Mouse (Mus musculus) limb, embryonic 11.5 days (tissue): Measurements from ENCODE around the gene Srebf2. TPM values are rescaled to one million over a fixed set of nuclear protein-coding genes. Genes with fewer than 3 reads are reported as not detected.

Experiments
- ATAC-seq: fragments of 200-750 bp; cut with Nextera tagmentation; 2 replicates; pipeline ENCODE4 v1.8.0; 2017; ENCODE audit warnings: low read depth; ENCODE audit not compliant: insufficient number of reproducible peaks, low FRiP score, low TSS enrichment
- DNase-seq: peaks from one replicate; pipeline ENCODE4 v3.0.0-alpha.2; 2015; ENCODE audit warnings: low spot score
- H3K27ac ChIP-seq: fragments of 300-500 bp; sonication (generic); replicated peaks from 2 replicates; pipeline ENCODE4 v1.5.1; 2014; ENCODE audit warnings: low read depth, mild to moderate bottlenecking, low read length
- H3K27me3 ChIP-seq: fragments of 300-500 bp; sonication (generic); 2 replicates; pipeline ENCODE4 v1.6.1; 2014; ENCODE audit warnings: mild to moderate bottlenecking, low read length, mixed read lengths; ENCODE audit not compliant: control insufficient read depth, insufficient read depth
- H3K36me3 ChIP-seq: fragments of 300-500 bp; sonication (generic); 2 replicates; pipeline ENCODE4 v1.6.1; 2014; ENCODE audit warnings: mild to moderate bottlenecking, low read length, moderate library complexity, mixed read lengths; ENCODE audit not compliant: control insufficient read depth, insufficient read depth
- H3K4me1 ChIP-seq: fragments of 300-500 bp; sonication (generic); 2 replicates; pipeline ENCODE4 v1.6.1; 2014; ENCODE audit warnings: low read length, mixed read lengths; ENCODE audit not compliant: control insufficient read depth, insufficient read depth
- H3K4me2 ChIP-seq: fragments of 300-500 bp; sonication (generic); 2 replicates; pipeline ENCODE4 v1.6.1; 2014; ENCODE audit warnings: low read depth, mild to moderate bottlenecking, moderate library complexity; ENCODE audit not compliant: severe bottlenecking
- H3K4me3 ChIP-seq: fragments of 300-500 bp; sonication (generic); 2 replicates; pipeline ENCODE4 v1.5.1; 2014; ENCODE audit warnings: low read depth, low read length
- H3K9ac ChIP-seq: fragments of 300-500 bp; sonication (generic); 2 replicates; pipeline ENCODE4 v1.6.1; 2014; ENCODE audit warnings: mild to moderate bottlenecking, low read length
- H3K9me3 ChIP-seq: fragments of 300-500 bp; sonication (generic); 2 replicates; pipeline ENCODE4 v1.6.1; 2016; ENCODE audit warnings: low read length; ENCODE audit not compliant: control insufficient read depth
- WGBS: fragments of 180-500 bp; shearing (Covaris S2); extraction: QIAGEN DNeasy Blood & Tissue Kit; methylation state at CpG from one replicate; pipeline ENCODE4 v1.1.7; 2014; 5-methylcytosine and 5-hydroxymethylcytosine counted together
- polyA plus RNA-seq: library from polyadenylated mRNA; unstranded; fragments of >200 nt; fragmentation: Nextera tagmentation; extraction: Ambion mirVana; gene quantifications from 2 replicates; pipeline ENCODE4 v1.2.1, GENCODE M21; 2014

Srebf2 gene
- polyA plus RNA-seq, 1 experiment from 2014 or later: 129 TPM

GRCm38 (mm10) chr15:82183596-82183995, 36.6 kb downstream of the Srebf2 start:
- Histone ChIP-seq H3K4me1 (no peaks in the 10 kb centered on the region), H3K9ac (no peak overlapping the region), H3K27me3 (no peaks in the 10 kb centered on the region), H3K36me3 (peaks cover 78% of the 10 kb centered on the region), H3K9me3 (peaks cover 4% of the 10 kb centered on the region; the same call in 1 of the 2 replicates), H3K4me2 (no peak overlapping the region), H3K4me3 (no peak overlapping the region), H3K27ac (no peak overlapping the region; the same call in 1 of the 2 replicates)
- ATAC-seq (no peak), DNase-seq (no peak)
- WGBS: 86% methylated on average over 10 of the region's 10 CpGs

DNA sequence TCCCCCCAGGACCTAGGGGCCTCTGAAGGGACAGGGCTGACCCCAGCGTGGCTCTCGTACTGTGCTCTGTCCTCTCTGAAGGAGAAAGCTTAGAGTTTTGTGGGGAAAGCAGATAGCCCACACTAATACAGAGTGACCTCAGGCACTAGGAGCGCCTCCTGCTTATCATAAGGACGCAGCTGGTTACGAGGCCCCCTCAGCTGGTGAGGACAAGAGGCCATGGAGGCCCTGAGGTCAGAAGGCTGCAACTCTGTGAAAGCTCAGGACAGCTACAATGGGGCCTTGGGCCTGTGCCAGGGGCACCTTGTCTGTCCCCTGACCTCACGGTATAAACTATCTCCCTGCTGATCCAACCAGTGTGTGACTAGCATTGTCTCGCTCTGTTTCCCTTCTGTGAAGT, 37.2 kb downstream of the Srebf2 start:
- H3K4me1 ChIP-seq: no peaks in the 10 kb centered on the region
- no peak overlapping the region for H3K4me3 ChIP-seq
- peaks cover 72% of the 10 kb centered on the region for H3K36me3 ChIP-seq
- no peak overlapping the region for H3K4me2 ChIP-seq
- no peak overlapping the region for H3K9ac ChIP-seq
- H3K9me3 ChIP-seq: peaks cover 4% of the 10 kb centered on the region; the same call in 1 of the 2 replicates
- no peaks in the 10 kb centered on the region for H3K27me3 ChIP-seq
- DNase-seq (no peak), ATAC-seq (no peak)
- WGBS: 89% methylated on average over 7 of the region's 7 CpGs
- no peak overlapping the region; the same call in 1 of the 2 replicates for H3K27ac ChIP-seq

GRCm38 (mm10) chr15:82184656-82185055, 37.7 kb downstream of the Srebf2 start:
- H3K4me3 ChIP-seq: no peak overlapping the region
- H3K9ac ChIP-seq: no peak overlapping the region
- no peaks in the 10 kb centered on the region for H3K27me3 ChIP-seq
- H3K36me3 ChIP-seq: peaks cover 71% of the 10 kb centered on the region
- WGBS: 90% methylated on average over 10 of the region's 10 CpGs
- H3K4me2 ChIP-seq: no peak overlapping the region
- H3K4me1 ChIP-seq: no peaks in the 10 kb centered on the region
- peaks cover 4% of the 10 kb centered on the region; the same call in 1 of the 2 replicates for H3K9me3 ChIP-seq
- H3K27ac ChIP-seq: no peak overlapping the region
- no peak for DNase-seq
- no peak for ATAC-seq

DNA sequence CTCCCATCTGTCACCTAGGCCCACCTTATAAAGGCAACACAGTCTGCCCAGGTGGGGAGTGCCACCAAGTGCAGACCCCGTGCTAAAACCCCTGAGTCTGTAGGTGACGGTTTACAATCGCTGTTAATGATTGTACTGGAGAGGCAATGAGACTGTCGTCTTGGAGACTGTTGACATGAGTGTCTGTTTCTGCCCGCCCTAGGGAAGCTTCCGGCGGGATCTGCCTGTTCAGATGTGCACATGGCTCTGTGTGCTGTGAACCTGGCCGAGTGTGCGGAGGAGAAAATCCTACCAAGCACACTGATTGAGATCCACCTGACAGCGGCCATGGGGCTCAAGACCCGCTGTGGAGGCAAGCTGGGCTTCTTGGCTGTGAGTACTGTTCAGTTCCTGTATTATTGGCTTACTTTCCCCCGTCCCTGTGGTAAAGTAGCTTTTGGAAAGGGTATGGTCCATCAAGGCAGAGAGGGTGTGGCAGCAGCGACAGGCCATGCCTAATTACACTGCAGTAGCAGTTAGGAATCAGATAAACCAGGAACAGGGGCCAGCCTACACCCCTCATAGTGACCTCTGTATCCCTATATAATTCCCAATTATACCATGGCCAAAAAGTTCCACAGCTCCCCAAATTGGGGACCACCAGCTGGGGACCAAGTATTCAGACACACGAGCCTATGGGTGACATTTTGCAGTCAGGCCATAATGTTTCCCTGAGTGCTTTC, 38.2 kb downstream of the Srebf2 start:
- no peak for DNase-seq
- Histone ChIP-seq H3K9ac (no peak overlapping the region), H3K27me3 (no peaks in the 10 kb centered on the region), H3K4me3 (no peak overlapping the region), H3K27ac (no peak overlapping the region), H3K36me3 (peaks cover 65% of the 10 kb centered on the region), H3K9me3 (peaks cover 4% of the 10 kb centered on the region; the same call in 1 of the 2 replicates), H3K4me2 (no peak overlapping the region), H3K4me1 (no peaks in the 10 kb centered on the region)
- 85% methylated on average over 14 of the region's 14 CpGs for WGBS
- ATAC-seq: no peak

DNA sequence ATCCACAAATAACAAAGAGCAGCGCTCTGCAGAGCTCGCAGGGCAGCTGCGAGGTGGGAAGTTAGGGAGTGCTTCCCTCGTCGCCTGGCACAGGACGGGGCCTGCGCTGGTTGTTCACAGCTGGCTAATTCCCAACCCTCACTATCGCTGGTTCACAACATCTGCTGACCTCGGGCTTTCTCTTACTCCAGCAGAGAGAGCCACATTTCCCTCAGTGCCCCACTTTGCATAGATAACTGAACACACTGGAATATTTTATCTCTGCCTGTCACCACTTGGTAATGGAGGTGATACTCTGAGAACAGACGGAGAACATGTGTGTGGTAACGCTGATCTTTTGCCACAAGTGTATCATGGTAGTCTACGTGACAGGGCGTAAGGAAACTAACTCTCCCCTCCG, 39.1 kb downstream of the Srebf2 start:
- Histone ChIP-seq H3K9ac (no peak overlapping the region), H3K9me3 (peaks cover 4% of the 10 kb centered on the region; the same call in 1 of the 2 replicates), H3K4me2 (no peak overlapping the region), H3K36me3 (peaks cover 61% of the 10 kb centered on the region), H3K4me1 (no peaks in the 10 kb centered on the region), H3K27me3 (no peaks in the 10 kb centered on the region), H3K27ac (no peak overlapping the region), H3K4me3 (no peak overlapping the region)
- ATAC-seq (no peak), DNase-seq (no peak)
- WGBS: 86% methylated on average over 14 of the region's 14 CpGs

DNA sequence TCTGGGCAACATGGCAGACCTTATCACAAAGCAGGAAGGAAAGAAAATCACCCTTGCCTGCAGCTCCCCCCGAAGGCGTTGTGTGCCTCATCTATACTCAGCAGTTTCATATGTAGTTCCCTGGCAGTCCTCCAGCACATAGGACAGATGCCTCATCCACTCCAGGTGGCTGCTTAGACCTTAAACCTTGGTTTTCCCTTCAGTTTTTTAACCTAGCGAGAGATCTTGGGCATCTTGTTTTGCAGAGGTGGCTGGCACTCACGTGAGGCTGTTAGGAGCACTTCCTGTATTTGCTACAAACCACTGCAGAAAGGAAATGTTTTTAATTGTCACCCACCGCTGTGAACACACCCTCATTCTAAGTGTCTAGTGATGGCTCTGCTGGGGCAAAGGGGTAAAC, 40.0 kb downstream of the Srebf2 start:
- no peaks in the 10 kb centered on the region for H3K27me3 ChIP-seq
- H3K4me3 ChIP-seq: no peak overlapping the region
- WGBS: 93% methylated on average over 5 of the region's 5 CpGs
- peaks cover 4% of the 10 kb centered on the region; the same call in 1 of the 2 replicates for H3K9me3 ChIP-seq
- H3K36me3 ChIP-seq: peaks cover 54% of the 10 kb centered on the region
- no peak overlapping the region for H3K9ac ChIP-seq
- no peak overlapping the region for H3K27ac ChIP-seq
- DNase-seq (no peak), ATAC-seq (no peak)
- no peaks in the 10 kb centered on the region for H3K4me1 ChIP-seq
- no peak overlapping the region for H3K4me2 ChIP-seq

DNA sequence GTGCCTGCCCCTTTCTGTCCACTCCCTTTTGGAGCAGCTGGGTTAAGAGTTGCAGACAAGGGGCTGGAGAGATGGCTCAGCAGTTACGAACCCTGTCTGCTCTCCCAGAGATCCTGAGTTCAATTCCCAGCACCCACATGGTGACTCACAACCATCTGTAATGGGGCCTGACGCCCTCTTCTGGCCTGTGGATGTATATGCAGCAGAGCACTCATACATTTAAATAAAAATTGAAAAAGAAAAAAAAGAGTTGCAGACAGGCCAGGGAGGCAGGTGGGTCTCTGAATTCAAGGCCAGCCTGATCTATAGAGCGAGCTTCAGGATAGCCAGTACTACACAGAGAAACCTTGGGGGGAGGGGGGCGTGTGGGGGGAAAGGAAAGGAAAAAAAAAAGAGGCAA, 40.4 kb downstream of the Srebf2 start:
- Histone ChIP-seq H3K9ac (no peak overlapping the region), H3K27ac (no peak overlapping the region), H3K4me1 (no peaks in the 10 kb centered on the region), H3K4me3 (no peak overlapping the region), H3K9me3 (peaks cover 4% of the 10 kb centered on the region; the same call in 1 of the 2 replicates), H3K4me2 (no peak overlapping the region), H3K36me3 (peaks cover 54% of the 10 kb centered on the region), H3K27me3 (no peaks in the 10 kb centered on the region)
- DNase-seq (no peak), ATAC-seq (no peak)
- 92% methylated on average over 4 of the region's 4 CpGs for WGBS

DNA sequence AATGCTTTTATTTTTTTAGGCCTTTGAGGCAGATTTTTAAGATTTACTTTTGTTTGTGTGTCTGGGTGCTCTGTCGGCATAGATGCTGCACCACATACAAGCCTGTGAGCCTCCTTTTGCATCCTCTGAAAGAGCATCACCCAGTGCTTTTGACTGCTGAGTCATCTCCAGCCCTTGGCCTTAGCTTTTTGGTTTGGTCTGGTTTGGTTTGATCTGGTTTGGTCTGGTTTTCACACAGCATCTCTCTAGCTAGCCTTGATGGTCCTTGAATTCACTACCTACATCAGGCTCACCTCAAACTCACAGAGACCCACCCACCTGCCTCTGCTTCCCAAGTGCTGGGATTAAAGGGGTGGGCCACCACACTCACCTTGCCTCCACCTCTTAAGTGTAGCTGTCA, 40.9 kb downstream of the Srebf2 start:
- 89% methylated on average over 1 of the region's 1 CpGs for WGBS
- no peaks in the 10 kb centered on the region for H3K4me1 ChIP-seq
- DNase-seq (no peak), ATAC-seq (no peak)
- H3K27ac ChIP-seq: no peak overlapping the region
- H3K27me3 ChIP-seq: no peaks in the 10 kb centered on the region
- H3K36me3 ChIP-seq: peaks cover 56% of the 10 kb centered on the region
- H3K4me2 ChIP-seq: no peak overlapping the region
- H3K9me3 ChIP-seq: peaks cover 4% of the 10 kb centered on the region; the same call in 1 of the 2 replicates
- no peak overlapping the region for H3K4me3 ChIP-seq
- no peak overlapping the region for H3K9ac ChIP-seq
